Mouse (Mus musculus): ENCODE measurements around the gene Pik3cg.

- TF ChIP-seq CTCF (IDR thresholded peaks at IDR 0.05; ENCODE audit: extremely low read depth, insufficient read depth, low read length) (no peak), POLR2A (IDR thresholded peaks at IDR 0.05; ENCODE audit: extremely low read depth, insufficient read depth, low read length) (no peak)
Measured at GRCm38 (mm10) chr12:32212156-32212555, 3.7 kb upstream of the Pik3cg start.
